Mouse (Mus musculus): ENCODE results near the gene Scgb1b27.

DNA sequence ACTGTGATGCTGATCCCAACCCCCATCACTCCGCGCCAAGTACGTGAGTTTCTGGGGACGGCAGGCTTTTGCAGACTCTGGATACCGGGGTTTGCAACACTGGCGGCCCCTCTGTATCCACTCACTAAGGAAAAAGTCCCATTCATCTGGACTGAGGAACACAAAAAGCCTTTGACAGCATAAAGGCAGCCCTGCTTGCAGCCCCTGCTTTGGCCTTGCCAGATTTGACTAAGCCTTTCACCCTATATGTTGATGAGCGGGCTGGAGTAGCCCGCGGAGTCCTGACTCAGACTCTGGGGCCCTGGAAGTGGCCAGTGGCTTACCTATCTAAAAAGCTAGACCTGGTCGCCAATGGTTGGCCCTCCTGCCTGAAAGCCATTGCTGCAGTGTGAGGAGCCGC, 8.7 kb downstream of the Scgb1b27 start:
- TF ChIP-seq CTCF (conservative IDR thresholded peaks at IDR 0.05; ENCODE audit: low read length) (no peak), POU5F1 (IDR thresholded peaks at IDR 0.05; ENCODE audit: borderline replicate concordance, low read length) (no peak)
